Mouse (Mus musculus): ENCODE measurements around the gene Pbp2.

Pbp2 gene

DNA sequence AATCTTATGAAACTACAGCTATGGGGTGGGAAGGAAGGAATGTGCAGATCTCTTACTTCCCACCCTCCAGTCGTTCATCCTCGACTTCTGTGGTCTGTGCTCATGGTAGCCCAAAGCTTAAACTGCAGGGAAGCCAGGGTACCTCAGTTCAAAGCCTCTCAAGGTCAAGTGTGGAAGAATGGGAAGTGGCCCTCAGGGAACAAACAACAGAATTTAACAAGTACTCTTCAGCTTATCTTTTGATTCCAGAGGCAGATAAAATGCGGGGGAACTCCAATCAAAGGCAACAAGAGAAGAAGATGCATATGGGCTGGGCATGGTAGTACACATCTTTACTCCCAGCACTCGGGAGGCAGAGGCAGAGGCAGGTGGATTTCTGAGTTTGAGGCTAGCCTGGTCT, 9.7 kb downstream of the Pbp2 start:
- no peak for DNase-seq

DNA sequence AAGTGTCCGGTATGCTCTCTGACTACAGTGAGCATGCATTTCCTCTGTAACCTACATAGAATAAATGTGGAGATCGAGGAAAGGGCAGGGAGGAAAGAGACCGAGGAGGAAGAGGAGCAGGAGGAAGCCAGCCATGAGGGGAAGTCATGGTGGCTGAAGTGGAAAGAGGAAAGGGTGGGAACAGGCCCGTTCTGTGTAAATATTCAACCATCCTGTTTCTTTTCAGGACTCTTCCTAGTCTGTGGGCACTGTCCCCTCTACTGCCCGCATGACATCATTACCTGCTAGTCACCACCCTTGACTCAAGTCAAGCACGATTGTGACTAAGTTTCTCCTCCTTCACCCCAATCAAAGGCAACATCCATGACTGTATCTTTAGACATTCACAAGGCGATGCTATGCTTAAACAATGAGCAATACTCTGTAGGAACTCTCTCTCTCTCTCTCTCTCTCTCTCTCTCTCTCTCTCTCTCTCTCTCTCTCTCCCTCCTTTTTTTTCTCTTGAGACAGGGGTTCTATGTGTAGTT, 11.1 kb downstream of the Pbp2 start:
- no peak for DNase-seq

DNA sequence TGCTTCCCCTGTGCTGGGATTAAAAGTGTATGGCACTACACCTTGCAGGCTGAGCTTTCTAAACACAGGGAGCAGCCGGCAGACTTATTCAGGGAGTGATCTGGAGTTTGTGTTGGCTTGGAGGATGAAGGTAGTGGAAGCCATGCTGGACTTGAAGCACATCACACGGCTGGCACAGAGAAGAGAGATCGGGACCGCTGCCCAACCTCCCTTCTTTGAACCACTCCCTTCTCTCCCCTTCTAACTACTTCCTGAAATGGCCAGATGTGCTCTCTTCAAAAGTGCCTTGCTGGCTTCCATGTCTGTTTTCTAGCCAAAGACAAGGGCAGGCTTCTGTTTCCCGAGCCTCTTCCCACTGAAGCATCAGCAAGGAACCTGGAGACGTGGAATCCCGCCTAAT, 12.6 kb downstream of the Pbp2 start:
- DNase-seq = no peak

DNA sequence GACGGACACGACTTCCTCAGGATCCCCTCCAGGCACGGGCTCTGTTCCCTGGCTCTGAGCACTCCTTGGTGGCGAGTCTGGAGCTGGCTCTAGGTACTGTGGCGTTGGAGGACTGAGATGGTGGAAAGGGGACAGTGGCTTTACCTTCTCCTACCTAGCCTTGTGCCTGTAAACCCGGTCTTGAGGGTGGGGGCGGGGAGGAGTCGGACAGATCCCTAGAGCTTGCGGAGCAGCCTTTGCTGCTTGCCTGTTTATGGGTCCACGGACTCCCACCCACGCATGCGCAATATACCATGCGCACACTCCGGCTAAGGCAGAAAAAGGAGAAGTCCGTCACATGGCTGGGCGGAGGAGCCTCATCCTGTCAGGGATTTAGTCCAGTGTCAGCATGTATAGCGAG, 13.9 kb downstream of the Pbp2 start:
- no peak for DNase-seq

DNA sequence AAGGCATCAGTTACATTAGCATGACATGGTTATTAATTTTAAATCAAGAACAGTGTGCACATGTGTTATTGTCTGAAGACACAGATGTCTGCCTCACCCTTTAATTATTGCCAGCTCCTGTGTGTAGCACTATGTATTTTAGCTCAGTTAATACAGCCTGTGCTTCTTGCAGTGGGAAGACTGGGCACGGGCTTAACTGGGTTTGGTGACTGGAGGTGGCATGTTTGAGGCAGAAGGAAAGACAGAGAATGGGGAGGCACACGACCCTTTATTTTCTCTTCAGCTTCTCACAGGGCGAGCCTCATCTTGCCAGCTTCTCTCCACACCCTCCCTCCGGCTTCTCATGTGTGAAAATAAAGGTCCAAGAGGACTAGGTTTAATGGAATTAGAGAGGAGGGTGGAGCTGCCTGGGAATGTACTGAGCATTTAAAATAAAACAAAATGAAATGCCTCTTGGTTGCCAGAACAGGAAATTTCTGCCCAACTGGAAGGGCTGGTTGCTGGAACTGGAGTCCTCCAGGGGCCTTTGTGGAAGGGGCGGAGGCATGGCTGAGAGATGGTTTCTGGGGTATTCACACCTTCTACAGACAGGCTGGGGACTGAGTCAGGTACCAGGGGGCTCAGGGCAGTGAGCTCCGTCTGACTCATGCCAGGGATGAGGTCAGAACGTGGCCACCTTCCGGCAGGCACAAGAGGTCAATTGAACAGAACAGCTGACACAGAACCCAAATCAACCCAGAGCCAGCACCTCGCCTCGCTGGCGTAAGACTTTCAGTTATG, 14.9 kb downstream of the Pbp2 start:
- DNase-seq = no peak

DNA sequence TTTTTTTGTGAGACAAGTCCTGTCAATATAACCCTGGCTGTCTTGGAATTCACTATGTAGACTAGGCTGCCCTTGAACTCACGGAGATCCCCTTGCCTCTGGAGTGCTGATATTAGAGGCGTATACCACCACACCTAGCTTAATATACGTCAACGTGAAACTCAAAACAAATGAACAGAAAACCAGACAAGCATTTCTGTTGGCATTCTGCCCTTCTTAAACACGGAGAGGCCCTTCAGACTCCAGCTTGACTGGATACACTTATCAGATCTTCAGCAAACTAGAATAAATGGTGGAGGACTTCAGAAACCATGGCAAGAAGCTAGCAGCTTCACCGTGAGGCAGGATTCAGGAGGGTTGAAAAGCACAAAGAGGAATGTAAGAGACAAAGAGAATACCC, 16.1 kb downstream of the Pbp2 start:
- no peak for DNase-seq

DNA sequence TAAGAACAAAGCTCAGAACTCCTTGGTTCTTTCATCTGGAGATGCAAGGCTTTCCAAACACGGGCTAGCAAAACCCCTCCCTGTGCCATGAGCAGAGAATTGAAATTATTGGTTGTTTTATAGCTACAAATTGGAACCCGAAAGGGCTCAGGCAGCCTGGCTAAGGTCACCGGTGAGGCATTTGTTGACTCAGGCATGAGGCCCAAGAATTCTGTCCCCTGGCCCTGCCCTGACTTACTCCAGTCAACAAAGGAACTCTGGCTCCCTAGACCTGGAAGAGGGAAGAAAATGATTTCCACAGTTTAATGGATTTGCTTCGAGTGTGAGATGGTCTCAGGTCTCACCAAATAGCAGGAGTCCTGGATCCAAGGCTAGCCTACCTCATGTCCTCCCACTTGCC, 17.8 kb downstream of the Pbp2 start:
- DNase-seq = no peak

DNA sequence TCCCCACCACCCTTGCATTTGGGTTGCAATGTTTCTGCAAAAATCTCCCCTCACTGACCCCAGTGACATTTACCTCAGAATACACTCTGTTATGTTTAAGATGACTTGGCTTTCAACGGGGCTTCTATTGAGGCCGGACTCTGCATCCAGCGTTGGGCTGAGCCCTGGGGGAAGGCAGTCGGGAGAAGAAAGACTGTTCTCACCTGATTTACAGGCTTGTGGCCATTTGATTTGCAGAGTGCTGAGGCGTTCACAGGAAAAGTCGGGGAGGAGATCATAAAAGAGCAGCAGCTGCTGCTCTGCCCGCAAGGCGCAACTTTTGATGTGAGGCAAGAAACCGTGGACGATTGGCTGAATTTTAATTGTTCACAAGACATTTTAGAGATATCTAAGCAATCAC, 30.3 kb downstream of the Pbp2 start:
- no peak for DNase-seq

DNA sequence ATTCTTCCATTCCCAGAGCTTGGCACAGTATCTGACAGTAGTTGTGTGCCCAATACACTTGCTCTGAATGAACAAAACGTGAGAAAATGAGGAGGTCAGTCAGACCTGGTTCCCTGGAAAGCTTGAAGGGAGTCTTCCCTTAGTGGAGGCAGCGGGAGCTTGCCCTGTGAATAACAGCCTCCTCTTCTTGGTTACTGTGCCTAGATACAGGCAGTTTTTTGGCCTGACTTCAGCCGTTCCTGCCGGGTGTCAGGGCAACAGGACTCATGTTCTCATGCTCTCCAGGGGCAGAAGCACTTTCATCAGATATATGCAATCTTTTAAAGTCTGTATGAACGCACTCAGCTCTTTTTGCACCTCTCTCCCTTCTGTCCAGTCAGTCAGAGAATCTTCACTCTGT, 30.9 kb downstream of the Pbp2 start:
- no peak for DNase-seq

DNA sequence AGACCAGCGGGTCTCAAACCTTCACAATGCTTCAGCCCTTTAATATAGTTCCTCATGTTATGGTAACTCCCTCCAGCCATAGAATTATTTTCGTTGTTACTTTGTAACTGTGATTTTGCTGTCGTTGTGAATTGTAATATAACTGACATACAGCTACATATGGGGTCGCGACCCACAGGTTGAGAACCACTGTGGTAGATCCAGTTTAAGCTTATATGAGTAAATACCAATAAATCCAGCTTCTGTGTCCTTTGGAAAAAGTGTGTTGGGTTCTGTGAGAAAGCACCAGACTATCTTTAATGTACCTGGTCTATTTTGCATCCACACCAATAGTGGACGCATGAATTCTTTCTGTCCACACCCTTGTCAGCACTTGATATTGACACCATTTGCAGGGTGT, 31.9 kb downstream of the Pbp2 start:
- DNase-seq = no peak

DNA sequence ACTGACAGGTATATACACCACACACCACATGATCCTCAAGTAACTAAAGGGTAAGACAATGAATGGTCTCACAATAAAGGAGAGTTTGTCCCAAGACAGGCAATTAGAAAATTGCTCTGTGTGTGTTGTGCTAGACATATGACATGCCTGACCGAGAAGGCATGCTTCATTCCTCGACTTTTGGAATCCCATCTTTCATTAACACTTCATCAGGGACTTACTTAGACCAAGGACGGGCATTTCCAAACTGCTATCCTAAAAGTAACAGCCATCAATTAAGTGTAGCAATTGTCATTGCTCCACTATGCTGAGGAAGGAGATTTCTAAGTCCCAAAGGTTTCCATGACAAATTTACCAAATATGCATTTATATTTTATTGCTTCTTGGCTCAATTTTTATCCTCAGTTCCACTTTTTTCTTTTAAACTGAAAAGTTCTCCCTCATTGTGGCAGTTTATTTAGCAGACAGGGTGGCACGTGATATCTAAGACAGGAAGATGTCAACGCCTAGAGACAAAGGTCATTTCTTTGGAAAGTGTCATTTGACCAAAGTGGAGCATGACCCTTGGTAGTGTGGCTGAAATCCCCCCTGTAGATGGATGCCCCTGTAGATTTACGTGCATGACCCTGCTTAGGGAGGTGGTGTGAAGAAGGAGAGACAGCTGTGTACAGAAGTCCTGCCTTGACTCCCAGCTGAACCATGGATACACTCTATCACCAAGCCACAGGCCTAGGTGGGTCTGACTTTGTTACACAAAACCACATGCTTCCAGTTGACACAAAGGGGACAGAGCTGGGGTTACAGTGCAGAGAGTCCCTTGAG, 33.5 kb downstream of the Pbp2 start:
- DNase-seq = no peak

DNA sequence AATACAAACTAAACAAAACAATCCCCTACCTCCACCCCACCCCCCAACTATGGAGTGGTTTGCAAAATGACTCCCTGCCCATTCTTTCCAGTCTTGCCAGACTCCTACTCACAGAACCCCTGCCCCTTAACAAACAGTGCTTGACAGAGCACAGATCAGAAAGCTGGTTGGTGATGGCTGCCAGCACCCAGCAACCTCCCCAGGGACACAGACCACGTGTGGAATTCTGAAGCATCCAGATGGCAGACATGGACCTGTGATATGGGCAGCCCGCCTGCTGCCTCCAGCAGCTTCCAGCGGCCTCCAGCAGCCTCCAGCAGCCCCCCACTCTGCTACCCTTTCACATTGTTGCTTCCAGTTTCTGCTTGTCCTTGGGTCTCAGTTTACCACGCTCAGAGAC, 35.0 kb downstream of the Pbp2 start:
- DNase-seq = no peak

DNA sequence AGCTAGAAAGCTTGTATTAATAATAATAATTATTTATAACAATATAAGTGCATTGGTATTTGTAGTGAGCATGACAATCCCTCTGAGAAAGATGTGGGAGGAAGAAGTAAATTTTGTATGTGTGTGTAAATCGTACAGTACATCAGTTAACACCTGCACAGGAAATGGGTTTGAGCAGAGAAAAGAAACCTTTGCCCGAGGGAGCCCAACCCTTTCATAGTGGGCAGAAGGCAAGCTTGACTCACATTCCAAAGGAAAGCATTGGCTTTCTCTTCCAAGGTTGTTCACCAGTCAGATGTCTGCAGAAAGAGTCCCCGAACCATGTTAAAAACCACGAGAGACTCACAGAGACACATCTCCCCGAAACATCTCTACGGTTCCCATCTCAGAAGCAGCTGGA, 37.1 kb downstream of the Pbp2 start:
- DNase-seq = no peak

DNA sequence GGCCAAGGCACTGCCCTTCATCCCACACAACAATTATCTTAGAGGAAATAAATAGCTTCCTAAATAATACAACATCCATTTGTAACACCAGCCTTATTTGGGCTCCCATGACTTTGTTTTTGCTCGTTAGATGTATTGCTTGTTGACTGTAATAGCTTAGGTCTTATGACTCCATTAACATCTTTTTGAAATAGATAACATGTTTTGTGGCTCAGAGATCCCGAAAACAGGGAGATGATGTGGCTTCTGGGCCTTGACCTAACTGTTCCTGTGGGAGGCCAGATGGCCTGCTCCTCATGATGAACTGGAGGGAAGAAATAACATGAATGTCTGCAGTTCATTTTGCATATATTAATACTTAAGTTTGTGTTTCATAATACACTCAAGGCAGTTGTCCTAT, 38.4 kb downstream of the Pbp2 start:
- DNase-seq = no peak

DNA sequence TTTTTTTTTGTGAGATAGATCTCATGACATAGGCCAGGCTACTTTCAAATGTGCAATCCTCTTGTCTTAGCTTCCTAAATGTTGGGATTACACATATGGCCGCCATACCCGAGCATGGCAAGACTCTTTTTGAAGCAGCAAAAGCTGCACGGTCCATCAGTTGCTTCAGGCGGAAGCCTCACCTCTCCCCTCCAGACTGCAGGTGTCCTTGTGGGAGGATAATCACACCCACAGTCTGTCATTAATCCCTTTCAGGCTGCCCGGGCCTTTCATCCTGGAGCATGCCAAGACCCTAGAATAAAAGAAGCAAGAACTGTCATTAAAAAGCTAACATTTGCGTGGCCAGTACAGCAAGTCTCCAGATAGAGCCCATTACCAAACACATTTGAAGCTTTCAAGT, 40.6 kb downstream of the Pbp2 start:
- DNase-seq = no peak

DNA sequence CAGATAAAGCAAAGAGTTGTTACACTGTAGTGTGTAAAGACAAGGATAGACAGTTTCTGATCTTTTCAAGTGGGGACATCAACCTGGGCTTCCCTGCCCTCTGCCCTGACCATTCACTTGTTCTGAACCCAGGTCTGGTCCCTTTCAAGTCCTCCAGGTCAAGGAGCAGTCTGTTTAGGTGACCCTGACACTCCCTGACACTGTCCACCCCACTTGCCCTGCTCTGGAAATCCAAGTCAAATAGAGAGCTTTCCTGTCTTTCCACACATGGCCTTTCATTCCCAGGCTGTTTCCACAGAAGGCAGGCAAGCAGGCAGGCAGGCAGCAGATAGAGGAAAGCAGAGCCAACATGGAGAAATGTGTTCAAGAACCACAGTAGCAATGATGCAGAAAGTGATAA, 41.8 kb downstream of the Pbp2 start:
- no peak for DNase-seq

DNA sequence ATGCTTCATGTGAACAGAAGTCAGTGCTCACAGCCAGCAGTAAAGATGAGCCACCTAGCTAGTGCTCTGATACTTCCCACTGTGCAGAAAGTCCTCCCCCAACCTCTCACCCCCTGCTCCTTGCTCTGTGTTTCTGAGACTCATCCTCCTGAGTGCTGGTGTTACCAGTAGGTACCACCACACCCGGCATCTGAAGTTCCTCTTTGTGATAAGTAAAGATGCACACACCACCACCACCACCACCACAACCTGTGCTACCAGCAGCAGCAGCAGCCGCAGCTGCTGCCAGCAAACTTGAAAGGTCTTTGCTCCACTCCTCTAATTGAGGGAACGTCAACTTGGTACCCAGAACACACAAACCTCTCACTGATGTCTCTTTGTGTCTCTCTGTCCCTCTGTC, 43.0 kb downstream of the Pbp2 start:
- no peak for DNase-seq

DNA sequence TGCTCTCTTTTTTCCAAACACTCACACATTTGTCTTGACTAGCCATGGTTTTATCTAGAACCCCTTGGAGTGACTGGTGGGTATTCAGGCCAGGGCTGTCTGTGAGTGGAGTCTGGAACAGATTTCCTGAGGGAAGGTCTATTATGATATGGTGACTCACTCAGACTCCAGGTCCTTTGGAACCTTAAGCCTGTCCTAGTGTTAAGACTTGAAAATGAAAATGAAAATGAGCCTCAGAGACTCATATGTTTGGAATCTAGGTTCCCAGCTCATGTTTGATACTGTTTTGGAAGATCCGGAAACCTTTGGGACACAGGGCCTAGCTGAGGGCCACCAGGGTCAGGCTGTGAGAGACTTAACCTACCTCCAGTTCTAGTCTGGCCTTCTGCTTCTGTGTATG, 44.1 kb downstream of the Pbp2 start:
- no peak for DNase-seq

DNA sequence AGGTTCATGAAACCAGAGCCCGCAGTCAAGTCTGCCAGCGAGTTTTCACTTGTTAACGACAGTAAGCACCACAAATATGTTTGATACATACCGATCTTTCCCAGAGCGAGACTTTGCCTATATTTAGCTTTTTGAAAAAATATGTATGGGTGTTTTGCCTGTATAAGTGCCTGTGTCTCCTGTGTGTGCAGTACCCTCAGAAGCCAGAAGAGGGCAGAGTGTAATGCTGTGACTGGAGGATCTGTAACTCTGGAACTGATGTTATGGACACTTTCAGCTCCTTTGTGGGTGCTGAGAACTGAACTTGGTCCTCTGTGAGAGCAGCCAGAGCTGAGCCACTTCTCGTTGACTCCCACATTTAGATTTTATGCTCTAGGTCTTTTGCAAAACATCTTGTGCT, 46.1 kb downstream of the Pbp2 start:
- no peak for DNase-seq

DNA sequence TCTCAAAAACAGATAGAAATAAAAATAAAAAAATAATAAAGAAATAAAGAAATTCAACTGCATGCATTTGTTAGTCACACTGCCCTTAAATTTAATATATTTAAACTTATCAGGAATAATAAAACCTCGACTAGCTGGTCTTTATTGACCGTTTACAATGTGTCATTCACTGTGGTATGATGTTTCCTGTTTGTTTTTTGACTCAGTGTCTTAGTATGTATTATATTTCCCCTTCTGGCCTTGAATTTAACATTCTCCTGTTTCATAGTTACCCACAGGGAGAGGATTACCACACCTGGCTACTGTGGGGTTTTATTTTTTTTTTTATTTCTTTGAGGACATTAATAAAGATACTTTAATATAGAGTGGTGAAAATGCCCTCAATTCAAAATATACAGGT, 47.6 kb downstream of the Pbp2 start:
- DNase-seq = no peak

DNA sequence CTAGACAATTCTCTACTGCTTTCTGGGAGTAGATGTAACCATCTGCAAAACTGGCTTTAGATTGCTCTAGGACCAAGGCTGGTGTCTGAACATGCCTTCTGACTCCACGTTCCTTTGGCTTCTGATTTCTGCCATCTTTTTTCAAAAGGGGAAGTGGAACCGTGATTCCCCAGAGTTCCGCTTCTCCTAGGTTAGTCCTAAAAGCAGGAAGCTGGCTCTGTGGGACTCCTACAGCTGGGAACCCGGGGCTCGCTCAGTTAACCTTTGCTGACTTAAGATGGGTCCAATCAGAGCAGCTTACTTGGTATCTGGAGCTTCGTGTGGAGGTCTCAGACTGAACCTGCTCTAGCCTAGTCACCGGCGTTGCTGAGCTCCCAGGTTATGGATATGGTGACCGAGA, 49.1 kb downstream of the Pbp2 start:
- no peak for DNase-seq

DNA sequence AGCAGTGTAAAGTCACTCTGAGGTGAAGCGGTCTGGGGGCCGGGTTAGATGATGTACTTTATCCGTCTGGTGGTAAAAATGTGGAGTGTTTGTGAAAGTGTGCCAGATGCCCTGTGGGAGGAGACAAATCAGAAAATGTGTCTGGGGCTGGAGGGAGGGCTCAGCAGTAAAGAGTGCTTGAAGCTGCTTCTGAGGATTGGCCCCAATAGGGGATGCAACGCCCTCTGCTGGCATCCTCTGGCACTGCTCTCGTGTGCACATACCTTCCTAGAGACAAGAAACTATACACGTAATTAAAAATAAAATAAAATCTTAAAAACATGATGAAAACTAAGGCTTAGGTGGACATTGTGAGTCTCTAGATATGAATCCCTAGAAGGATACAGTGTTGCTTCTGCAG, 49.8 kb downstream of the Pbp2 start:
- no peak for DNase-seq

All from cerebellum, adult 9-10 months (tissue).